Comparison of ENCODE assay signal across 9 mouse cellular contexts in genomic region chr16:78969091-78969731, GRCm38 (mm10). TPM values are rescaled to one million over a fixed set of nuclear protein-coding genes. Genes with fewer than 3 reads are reported as not detected.
DNase-seq lines count a peak whose midpoint lies in the region; ATAC-seq and TF ChIP-seq lines count a peak whose summit lies in the region.
"Had no signal": no experiment of that assay in that cellular context is flagged by ENCODE, and none has a peak within 500 bp of the region (broad histone marks: within the 10 kb centered on the region; RNA-seq: fewer than 3 reads in every experiment).

No protein-coding gene starts in this region.

- peak; percentile 69 for TF ChIP-seq CTCF in forebrain, postnatal 0 days (IDR thresholded peaks at IDR 0.05; ENCODE audit: low read depth)

- ATAC-seq in forebrain, postnatal 0 days = no peak; the same call in 1 of the 2 replicates
- ATAC-seq in heart, embryonic 12.5 days (ENCODE audit: insufficient number of reproducible peaks, low FRiP score) = no peak

- no peaks in the 10 kb centered on the region for H3K4me1 ChIP-seq in heart, embryonic 10.5 days
- no peaks in the 10 kb centered on the region for H3K4me1 ChIP-seq in forebrain, postnatal 0 days (ENCODE audit: insufficient read depth)
- H3K4me1 ChIP-seq in heart, embryonic 12.5 days (replicated peaks) = no peaks in the 10 kb centered on the region
- H3K4me1 ChIP-seq: megakaryocyte, embryonic 14.5 days had no signal

- H3K36me3 ChIP-seq in heart, embryonic 10.5 days = no peaks in the 10 kb centered on the region
- no peaks in the 10 kb centered on the region for H3K36me3 ChIP-seq in forebrain, postnatal 0 days (ENCODE audit: insufficient read depth)
- H3K36me3 ChIP-seq in heart, embryonic 12.5 days = no peaks in the 10 kb centered on the region

- no peaks in the 10 kb centered on the region for H3K9me3 ChIP-seq in heart, embryonic 10.5 days
- H3K9me3 ChIP-seq in forebrain, postnatal 0 days (ENCODE audit: low read length) = no peaks in the 10 kb centered on the region
- H3K9me3 ChIP-seq in heart, embryonic 12.5 days (replicated peaks) = no peaks in the 10 kb centered on the region
- H3K9me3 ChIP-seq: megakaryocyte, embryonic 14.5 days had no signal

- H3K27me3 ChIP-seq in heart, embryonic 10.5 days (ENCODE audit: insufficient read depth, poor library complexity, severe bottlenecking) = no peaks in the 10 kb centered on the region
- H3K27me3 ChIP-seq in forebrain, postnatal 0 days (ENCODE audit: insufficient read depth, low read length) = no peaks in the 10 kb centered on the region
- H3K27me3 ChIP-seq in heart, embryonic 12.5 days (replicated peaks) = no peaks in the 10 kb centered on the region
- H3K27me3 ChIP-seq: megakaryocyte, embryonic 14.5 days had no signal

- WGBS in heart, embryonic 10.5 days = 34% methylated on average over 13 of the region's 13 CpGs
- WGBS in forebrain, postnatal 0 days = 29% methylated on average over 13 of the region's 13 CpGs
- 31% methylated on average over 13 of the region's 13 CpGs for WGBS in heart, embryonic 12.5 days

- no peak overlapping the region for H3K9ac ChIP-seq in forebrain, postnatal 0 days
- no peak overlapping the region for H3K9ac ChIP-seq in heart, embryonic 12.5 days

- H3K27ac ChIP-seq in heart, embryonic 10.5 days = no peak overlapping the region
- no peak overlapping the region for H3K27ac ChIP-seq in forebrain, postnatal 0 days (ENCODE audit: low read depth, low read length)
- no peak overlapping the region for H3K27ac ChIP-seq in heart, embryonic 12.5 days (ENCODE audit: poor library complexity, severe bottlenecking)

- peak; percentile 5 for DNase-seq in heart, postnatal 4 days
- DNase-seq in heart, embryonic 10.5 days (ENCODE audit: low spot score) = no peak
- peak; percentile 6 for DNase-seq in thymus, postnatal 0 days (ENCODE audit: low spot score)
- DNase-seq in thymus, postnatal 36 days = no peak
- peak; percentile 76 for DNase-seq in forebrain, postnatal 0 days
- DNase-seq in urinary bladder, postnatal 14 days (ENCODE audit: low spot score) = no peak
- DNase-seq in testis, postnatal 10 days (ENCODE audit: low spot score) = no peak

- H3K4me3 ChIP-seq in heart, embryonic 10.5 days = no peak overlapping the region
- no peak overlapping the region for H3K4me3 ChIP-seq in forebrain, postnatal 0 days (ENCODE audit: low read depth, low read length)
- no peak overlapping the region for H3K4me3 ChIP-seq in heart, embryonic 12.5 days
- H3K4me3 ChIP-seq: megakaryocyte, embryonic 14.5 days had no signal

- H3K4me2 ChIP-seq in forebrain, postnatal 0 days (ENCODE audit: low read depth) = no peak overlapping the region
- no peak overlapping the region for H3K4me2 ChIP-seq in heart, embryonic 12.5 days

RNA-seq across cellular contexts. Expression of gene Chodl, which starts 38.5 kb away (rescaled TPM):
- total RNA-seq in heart, postnatal 4 days (2021) = under 1 TPM in 1 of 2 experiments, not detected in 1; 0.11 TPM
- polyA plus RNA-seq in heart, embryonic 10.5 days (2016; fragmentation: Nextera tagmentation; extraction: Ambion mirVana) = 0.09 TPM in 1 of 2 replicates, not detected in the other
- polyA plus RNA-seq in thymus, postnatal 0 days (2015; fragmentation: Nextera tagmentation; extraction: Ambion mirVana) = 0.09 and 0.31 TPM in 2 replicates
- 12.0 and 14.0 TPM in 2 replicates for total RNA-seq in forebrain, postnatal 0 days (2014; rRNA removed)
- polyA plus RNA-seq in forebrain, postnatal 0 days (2015; fragmentation: Nextera tagmentation; extraction: Ambion mirVana) = 8.8 and 13.3 TPM in 2 replicates
- polyA plus RNA-seq in heart, embryonic 12.5 days (2016; fragmentation: Nextera tagmentation; extraction: Ambion mirVana) = 0.33 TPM in 1 of 2 replicates, not detected in the other

Comparison
In these comparisons a context has a peak if more than half of its experiments do, and no peak if none do; other contexts are left out.
1. DNase-seq: peak in heart, postnatal 4 days (single experiment), thymus, postnatal 0 days (single experiment) and forebrain, postnatal 0 days (single experiment); none in heart, embryonic 10.5 days (single experiment), thymus, postnatal 36 days (0 of 2), urinary bladder, postnatal 14 days (single experiment) and testis, postnatal 10 days (single experiment).